Mouse (Mus musculus): ENCODE results near the gene Inpp4b.

- TF ChIP-seq USF1 (IDR thresholded peaks at IDR 0.05; ENCODE audit: low read depth), result no peak
- TF ChIP-seq CTCF (IDR thresholded peaks at IDR 0.05; ENCODE audit: control insufficient read depth, insufficient read depth, insufficient read length), result no peak
- TF ChIP-seq CEBPB (IDR thresholded peaks at IDR 0.05; ENCODE audit: low read depth), result no peak
- TF ChIP-seq MAX (IDR thresholded peaks at IDR 0.05), result no peak
- no peak for TF ChIP-seq MYOD1 (IDR thresholded peaks at IDR 0.05; ENCODE audit: control insufficient read depth, insufficient read length, low read depth)
- no peak for TF ChIP-seq MYOG (IDR thresholded peaks at IDR 0.05; ENCODE audit: control insufficient read depth, extremely low read depth, insufficient read length)
Observed at GRCm38 (mm10) chr8:81792649-81793048, 450.3 kb downstream of the Inpp4b start.

Data from C2C12 (cell line).